In genomic region chr14:102171775-102172174, GRCm38 (mm10) we compare ENCODE assay signal across 16 mouse cellular contexts.
"Had no signal": no experiment of that assay in that cellular context is flagged by ENCODE, and none has a peak within 500 bp of the region (broad histone marks: within the 10 kb centered on the region; RNA-seq: fewer than 3 reads in every experiment).

No protein-coding gene starts in this region.

- H3K36me3 ChIP-seq: midbrain, embryonic 13.5 days; midbrain, embryonic 15.5 days; neural tube, embryonic 12.5 days; stomach, embryonic 15.5 days had no signal

- H3K27ac ChIP-seq: macrophage; midbrain, embryonic 13.5 days; midbrain, embryonic 15.5 days; neural tube, embryonic 12.5 days; stomach, embryonic 15.5 days; stomach, postnatal 0 days had no signal

- H3K4me1 ChIP-seq: megakaryocyte, embryonic 14.5 days; midbrain, embryonic 13.5 days; midbrain, embryonic 15.5 days; neural tube, embryonic 12.5 days; stomach, embryonic 15.5 days had no signal

- H3K9ac ChIP-seq: lung, embryonic 14.5 days; midbrain, embryonic 13.5 days; midbrain, embryonic 15.5 days; neural tube, embryonic 12.5 days; stomach, embryonic 15.5 days had no signal

- H3K4me2 ChIP-seq: lung, embryonic 14.5 days; midbrain, embryonic 11.5 days; midbrain, embryonic 13.5 days; midbrain, embryonic 15.5 days; neural tube, embryonic 12.5 days; stomach, embryonic 15.5 days had no signal

- ATAC-seq: midbrain, embryonic 13.5 days; midbrain, embryonic 15.5 days had no signal

- H3K27me3 ChIP-seq: megakaryocyte, embryonic 14.5 days; midbrain, embryonic 13.5 days; midbrain, embryonic 15.5 days; neural tube, embryonic 12.5 days; stomach, embryonic 15.5 days had no signal

- H3K9me3 ChIP-seq: midbrain, embryonic 13.5 days; midbrain, embryonic 15.5 days; neural tube, embryonic 12.5 days; stomach, embryonic 15.5 days had no signal

- H3K4me3 ChIP-seq: megakaryocyte, embryonic 14.5 days; midbrain, embryonic 13.5 days; midbrain, embryonic 15.5 days; neural tube, embryonic 12.5 days; stomach, embryonic 15.5 days had no signal

- DNase-seq: lung, adult 18-20 months; lung, embryonic 14.5 days; lung, postnatal 14 days; lung, postnatal 36 days; right cerebral cortex, postnatal 14 days; thymus, adult 2 months; thymus, postnatal 25 days; thymus, postnatal 4 days had no signal
